Mouse (Mus musculus): ENCODE results near the gene Ncor2.

The Ncor2 gene

DNA sequence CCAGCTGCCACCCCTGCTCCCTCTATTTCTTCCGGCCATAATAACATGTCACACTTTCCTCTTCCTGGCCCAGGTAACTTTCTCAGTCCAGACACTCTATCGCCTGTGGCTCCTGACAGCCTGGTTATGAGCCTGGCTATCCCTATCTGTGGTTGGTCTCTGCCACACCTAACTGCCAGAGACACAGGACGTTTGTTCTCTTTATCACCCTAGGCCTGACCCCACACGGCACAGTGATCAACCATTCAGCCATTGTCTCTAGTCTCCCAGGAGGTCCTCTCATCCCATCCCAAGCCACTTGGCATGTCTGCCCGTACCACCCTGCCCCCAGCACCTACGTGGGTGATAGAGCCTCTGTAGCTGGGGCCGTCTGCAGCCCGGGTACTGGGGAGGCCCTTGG is 142.5 kb downstream of the Ncor2 start:
- POLR2A ChIA-PET = interaction anchor here in 1 of 4 experiments (0.6 kb wide), 1 partner anchor 433 kb away, joined by 4 read pairs; no protein-coding TSS in a partner anchor
- CTCF ChIA-PET = no interaction called here

DNA sequence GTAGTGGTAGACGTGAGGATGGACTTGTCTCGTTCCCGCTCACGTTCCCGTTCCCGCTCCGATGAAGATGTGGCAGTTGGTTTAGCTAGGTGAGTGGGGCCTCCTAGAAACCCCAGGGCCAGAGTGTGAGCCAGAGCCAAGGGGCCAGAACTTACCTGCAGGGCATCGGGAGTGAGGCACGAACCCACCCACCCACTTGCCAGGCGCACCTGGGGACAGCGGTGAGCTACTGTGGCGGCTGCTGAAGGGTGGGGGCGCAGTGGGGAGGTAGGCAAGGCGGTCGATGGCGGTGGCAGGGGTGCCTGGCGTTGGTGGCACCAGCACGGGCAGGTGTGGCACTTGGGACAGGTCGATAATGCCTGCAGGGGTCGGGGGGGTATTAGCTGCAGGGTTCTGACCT is 150.1 kb downstream of the Ncor2 start:
- POLR2A ChIA-PET = interaction anchor here in 1 of 4 experiments (1.1 to 1.5 kb wide), 2 partner anchors 13 to 17 kb away, joined by 3 to 4 read pairs; no protein-coding TSS in a partner anchor
- CTCF ChIA-PET = interaction anchor here in 2 of 4 experiments (1.0 to 1.9 kb wide), 5 partner anchors 15 to 252 kb away, joined by 3 to 9 read pairs (median 4); no protein-coding TSS in a partner anchor

DNA sequence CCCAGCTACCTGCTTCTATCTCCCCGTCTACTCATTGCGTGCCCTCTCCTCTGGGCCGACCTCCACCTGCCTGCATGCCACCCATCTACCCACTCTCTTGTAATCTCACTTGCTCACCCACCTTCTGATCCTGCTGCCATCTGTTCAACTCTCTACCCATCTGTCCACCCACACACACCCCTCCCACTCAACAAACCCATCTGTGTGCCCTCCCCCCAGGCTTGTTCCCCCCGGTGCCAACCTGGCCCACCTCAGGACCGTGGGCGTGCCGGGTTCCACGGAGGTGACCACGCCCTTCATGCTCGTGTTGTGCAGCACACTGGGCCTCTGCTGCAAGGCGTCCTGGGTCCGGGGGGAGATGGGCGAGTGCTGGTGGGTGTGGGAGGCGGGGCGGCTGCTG is 150.6 kb downstream of the Ncor2 start:
- POLR2A ChIA-PET = no interaction called here
- CTCF ChIA-PET = interaction anchor here in 1 of 4 experiments (1.0 to 1.4 kb wide), 2 partner anchors 39 to 57 kb away, joined by 3 read pairs; no protein-coding TSS in a partner anchor

DNA sequence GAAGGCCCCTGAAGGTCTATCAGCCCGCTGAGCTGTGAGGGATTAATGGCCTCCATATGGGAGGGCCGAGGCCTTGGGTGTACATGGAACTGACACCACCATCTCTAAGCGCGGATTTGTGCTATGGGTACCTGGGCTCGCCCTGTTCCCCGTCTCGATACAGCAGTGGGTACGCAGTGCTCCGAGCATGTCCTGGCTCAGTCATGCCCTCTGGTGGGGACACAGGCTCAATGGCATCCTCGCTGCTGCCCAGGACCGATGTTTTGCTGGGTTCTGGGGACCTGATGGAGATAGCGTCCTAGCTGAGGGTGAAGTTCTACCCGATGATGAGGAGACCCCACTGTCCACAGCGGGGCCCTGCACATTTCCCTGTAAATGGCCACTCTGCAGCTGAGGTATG is 155.0 kb downstream of the Ncor2 start:
- POLR2A ChIA-PET = interaction anchor here in 2 of 4 experiments (0.6 to 1.8 kb wide), 4 partner anchors 10 to 509 kb away, joined by 3 to 6 read pairs (median 4); no protein-coding TSS in a partner anchor
- CTCF ChIA-PET = interaction anchor here in 3 of 4 experiments (0.6 to 3.5 kb wide), 9 partner anchors 9 to 212 kb away, joined by 3 to 19 read pairs (median 4); partner anchors contain the start of gene Rflna (in 1 of the 3)

DNA sequence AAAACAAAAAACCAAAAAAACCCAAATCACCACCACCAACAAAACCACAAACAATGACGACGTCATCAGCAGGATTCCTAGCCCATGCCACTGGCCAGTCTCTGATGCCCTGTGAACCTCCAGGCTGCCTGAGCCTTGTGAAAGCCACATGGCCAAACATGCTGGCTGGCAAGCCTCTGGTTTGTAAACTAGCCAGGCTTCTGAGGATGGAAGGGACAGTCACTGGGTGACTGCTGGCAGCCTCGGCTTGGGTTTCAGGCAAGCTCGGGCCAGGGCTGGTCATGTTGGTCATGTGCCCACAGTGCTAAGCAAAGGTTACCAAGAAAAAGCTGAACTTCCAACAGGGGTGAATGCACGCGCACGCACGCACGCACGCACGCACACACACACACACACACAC is 157.7 kb downstream of the Ncor2 start:
- ChIA-PET CTCF (interaction anchor here in 1 of 4 experiments (0.6 to 0.7 kb wide), 3 partner anchors 40 to 124 kb away, joined by 3 to 5 read pairs (median 4); no protein-coding TSS in a partner anchor), POLR2A (interaction anchor here in 3 of 4 experiments (0.6 to 1.0 kb wide), 4 partner anchors 9 to 182 kb away, joined by 3 to 6 read pairs (median 3); no protein-coding TSS in a partner anchor)

DNA sequence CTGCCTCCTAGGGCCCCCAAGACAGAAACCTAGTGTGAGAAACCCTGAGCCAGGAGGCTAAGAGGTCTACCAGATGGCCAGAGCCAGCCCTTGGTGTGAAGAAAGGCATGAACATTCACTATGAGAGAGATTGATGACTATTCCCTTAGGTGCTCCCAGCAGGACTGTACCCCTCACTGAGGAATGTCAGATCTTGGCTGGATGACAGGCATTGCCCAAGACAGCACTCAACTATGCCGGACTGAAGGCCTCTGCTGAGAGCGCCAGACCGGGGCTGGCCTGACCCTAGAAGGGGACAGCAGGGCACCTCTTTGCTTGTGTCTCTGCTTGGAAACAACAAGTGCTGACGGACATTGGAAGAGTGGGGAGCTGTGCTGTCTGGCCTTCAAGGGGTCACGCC is 159.9 kb downstream of the Ncor2 start:
- ChIA-PET CTCF (no interaction called here), POLR2A (interaction anchor here in 1 of 4 experiments (0.9 kb wide), 1 partner anchor 106 kb away, joined by 5 read pairs; no protein-coding TSS in a partner anchor)

DNA sequence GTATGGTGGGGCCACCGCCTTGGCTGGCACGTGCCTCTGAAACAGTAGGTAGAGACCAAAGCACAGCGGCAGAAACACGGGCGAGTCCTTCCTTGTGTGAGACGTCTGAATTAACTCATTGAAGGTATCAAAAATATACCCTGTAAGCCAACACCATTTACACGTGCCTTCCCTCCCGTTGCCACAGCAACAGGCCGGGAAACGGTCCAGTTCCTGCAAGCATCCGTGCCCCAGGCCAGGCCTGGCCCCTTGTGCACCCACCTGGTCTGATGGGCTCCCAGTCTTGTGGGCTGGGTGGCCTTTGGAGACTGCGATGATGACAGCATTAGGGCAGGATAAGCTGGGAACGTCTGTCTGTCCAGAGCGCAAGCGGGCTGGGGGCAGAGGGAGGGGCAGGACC is 161.7 kb downstream of the Ncor2 start:
- CTCF ChIA-PET = no interaction called here

DNA sequence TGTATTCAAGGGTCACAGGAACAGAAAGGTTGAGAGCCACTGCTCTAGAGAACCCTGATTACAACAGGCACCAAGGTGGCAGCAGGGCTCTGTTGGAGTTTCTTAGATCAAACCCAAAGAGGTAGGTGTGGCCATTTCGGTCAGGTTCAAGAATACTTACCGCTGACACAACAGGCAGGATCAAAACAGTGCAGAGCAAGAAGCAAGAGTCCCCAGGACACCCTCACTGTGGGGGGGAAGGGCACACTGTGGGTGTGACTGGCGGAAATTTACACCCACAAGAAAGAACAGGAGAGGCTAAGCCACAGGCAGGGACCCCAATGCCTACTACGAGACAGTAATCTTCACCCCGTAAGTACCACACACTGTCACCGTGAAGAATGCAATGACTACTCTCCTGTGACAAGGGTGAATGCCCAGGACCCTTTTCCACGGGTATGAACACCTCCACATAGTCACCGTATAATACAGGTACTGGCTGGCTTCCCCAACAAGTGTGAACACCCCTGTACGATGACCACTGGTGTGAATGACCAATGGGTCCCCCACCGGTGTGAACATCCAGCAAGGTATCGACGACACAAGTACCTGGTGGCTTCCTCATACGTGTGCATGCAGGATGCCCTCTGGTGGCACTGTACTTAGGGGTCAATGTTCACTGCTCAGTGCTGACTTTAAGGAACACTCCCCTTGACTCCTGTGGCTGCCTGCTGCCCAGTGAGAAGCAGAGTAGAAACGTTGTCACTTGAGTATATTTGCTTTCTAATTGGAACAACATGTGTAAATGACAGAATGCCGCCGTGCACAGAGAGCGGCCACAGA is 162.4 kb downstream of the Ncor2 start:
- ChIA-PET CTCF (interaction anchor here in 1 of 4 experiments (2.7 kb wide), 1 partner anchor 8 kb away, joined by 19 read pairs; no protein-coding TSS in a partner anchor), POLR2A (no interaction called here)

More for the DNA sequence above, 161.7 kb downstream of the Ncor2 start:
- POLR2A ChIA-PET = interaction anchor here in 1 of 4 experiments (0.5 kb wide), 1 partner anchor 159 kb away, joined by 3 read pairs; no protein-coding TSS in a partner anchor

DNA sequence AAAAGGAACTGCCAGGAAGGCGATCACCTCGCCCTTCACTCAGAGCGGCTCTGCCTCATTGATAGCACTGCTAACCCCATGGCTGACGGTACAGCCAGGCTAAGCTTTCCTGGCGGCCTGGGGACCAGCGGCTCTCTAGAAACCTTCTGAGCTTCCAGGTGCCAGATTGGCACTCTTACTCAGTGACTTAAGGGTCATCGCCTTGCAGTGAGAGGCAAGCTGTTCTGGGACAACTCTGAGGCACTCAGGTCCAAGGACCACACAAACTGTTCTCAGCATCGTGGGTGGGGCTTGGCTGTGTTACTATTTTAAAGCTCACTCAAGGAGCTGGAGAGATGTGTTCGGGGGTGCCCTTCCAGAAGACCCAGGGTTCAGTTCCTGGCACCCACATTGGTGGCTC is 163.4 kb downstream of the Ncor2 start:
- CTCF ChIA-PET = interaction anchor here in 3 of 4 experiments (0.6 to 3.2 kb wide), 20 partner anchors 9 to 1821 kb away, joined by 3 to 27 read pairs (median 10); partner anchors contain the start of gene Rflna (in 1 of the 3)

DNA sequence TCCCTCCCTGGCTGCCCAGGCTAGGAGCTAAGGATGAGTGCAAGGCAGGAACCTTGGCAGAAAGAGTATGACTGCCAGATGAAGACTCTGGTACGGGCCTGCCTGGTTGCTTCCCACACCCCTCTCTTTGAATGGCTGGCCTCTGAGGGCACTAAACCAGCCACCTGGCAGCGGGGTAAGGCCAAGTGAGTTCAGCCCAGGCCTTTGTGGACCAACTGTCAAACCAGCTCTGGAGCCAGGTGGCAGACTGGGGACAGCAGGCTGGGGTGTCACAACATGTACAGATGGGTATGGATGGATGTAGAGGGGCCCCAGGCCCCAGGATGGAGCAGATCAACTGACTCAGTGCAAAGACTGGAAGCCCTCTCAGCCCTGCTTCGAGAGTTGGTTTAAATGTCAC is 164.0 kb downstream of the Ncor2 start:
- CTCF ChIA-PET = interaction anchor here (0.6 to 3.6 kb wide), 88 partner anchors 9 to 507 kb away, joined by 3 to 27 read pairs (median 5); partner anchors contain the start of genes Rflna (in 2 of the 4) and Ncor2 (in 1 of the 4)
- POLR2A ChIA-PET = interaction anchor here in 3 of 4 experiments (0.6 to 3.9 kb wide), 12 partner anchors 9 to 568 kb away, joined by 3 to 19 read pairs (median 4); partner anchors contain the start of gene Rflna (in 3 of the 3)

More for the DNA sequence above, 163.4 kb downstream of the Ncor2 start:
- POLR2A ChIA-PET = interaction anchor here in 1 of 4 experiments (0.6 to 1.5 kb wide), 3 partner anchors 102 to 568 kb away, joined by 3 to 4 read pairs (median 4); no protein-coding TSS in a partner anchor

DNA sequence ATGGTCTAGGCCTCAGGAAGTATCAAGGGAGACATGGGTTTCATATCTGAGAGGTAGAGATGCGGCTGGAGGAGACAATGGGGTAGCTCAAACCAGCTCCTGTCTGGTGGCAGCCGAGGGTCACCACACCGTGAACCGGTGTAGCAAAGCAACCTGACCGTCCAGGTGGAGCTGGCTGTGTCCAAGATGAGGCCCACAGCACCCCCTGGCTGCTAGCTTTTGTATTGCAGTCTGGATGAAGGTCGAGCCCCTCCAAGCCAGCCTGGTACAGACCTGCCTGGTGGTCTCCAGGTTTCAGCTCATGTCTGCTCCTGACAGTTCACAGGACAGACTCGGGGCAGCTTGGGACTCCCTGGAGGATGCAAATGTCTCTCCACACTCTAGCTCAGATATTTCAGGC is 164.5 kb downstream of the Ncor2 start:
- CTCF ChIA-PET = interaction anchor here (0.5 to 3.6 kb wide), 115 partner anchors 8 to 416 kb away, joined by 3 to 27 read pairs (median 4); partner anchors contain the start of genes Rflna (in 2 of the 4) and Ncor2 (in 1 of the 4)
- POLR2A ChIA-PET = interaction anchor here (0.6 to 3.9 kb wide), 14 partner anchors 9 to 253 kb away, joined by 3 to 19 read pairs (median 3); partner anchors contain the start of gene Rflna (in 4 of the 4)

DNA sequence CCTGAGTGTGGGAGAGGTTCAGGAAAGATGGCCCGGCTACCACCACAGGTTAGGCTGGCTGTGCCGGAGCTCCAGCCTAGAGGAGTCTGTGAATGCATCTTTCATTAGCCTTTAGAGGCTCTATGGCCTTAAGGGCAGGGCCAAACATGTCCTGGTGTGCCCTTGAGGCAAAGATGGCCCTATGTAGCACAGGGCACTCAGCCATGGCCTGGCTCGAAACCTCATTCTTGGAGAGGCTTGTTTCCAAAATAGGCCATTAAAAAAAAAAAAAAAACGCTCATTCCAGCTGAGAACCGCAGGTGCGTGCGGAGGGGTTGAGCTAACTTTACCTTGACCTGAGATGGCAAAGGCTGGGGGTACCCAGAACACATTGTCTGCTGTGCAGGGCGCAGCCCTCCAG is 167.4 kb downstream of the Ncor2 start:
- CTCF ChIA-PET = interaction anchor here in 3 of 4 experiments (0.7 to 3.6 kb wide), 10 partner anchors 8 to 259 kb away, joined by 3 to 20 read pairs (median 6); partner anchors contain the start of gene Rflna (in 1 of the 3)

DNA sequence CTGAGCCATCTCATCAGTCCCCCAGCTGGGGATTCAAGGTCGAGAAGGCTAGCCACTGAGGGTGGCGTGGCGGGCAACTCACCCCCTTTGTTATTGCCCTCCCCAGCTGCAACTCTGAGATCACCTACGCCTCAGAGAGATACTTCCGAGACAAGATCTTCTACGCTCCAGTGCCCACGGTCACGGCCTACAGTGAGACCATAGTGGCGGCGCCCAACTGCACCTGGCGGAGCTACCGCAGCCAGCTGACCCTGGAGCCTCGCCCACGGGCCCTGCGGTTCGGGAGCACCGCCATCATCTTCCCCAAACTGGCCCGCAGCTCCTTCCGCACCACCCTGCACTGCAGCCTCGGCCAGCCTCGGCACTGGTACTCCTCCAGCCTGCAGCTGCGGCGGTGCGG is 167.9 kb downstream of the Ncor2 start:
- POLR2A ChIA-PET = interaction anchor here in 3 of 4 experiments (0.6 to 3.9 kb wide), 7 partner anchors 8 to 255 kb away, joined by 3 to 19 read pairs (median 3); partner anchors contain the start of gene Rflna (in 1 of the 3)
- CTCF ChIA-PET = interaction anchor here in 2 of 4 experiments (1.0 to 2.2 kb wide), 8 partner anchors 8 to 260 kb away, joined by 3 to 8 read pairs (median 5); partner anchors contain the start of gene Rflna (in 1 of the 2)

More for the DNA sequence above, 167.4 kb downstream of the Ncor2 start:
- POLR2A ChIA-PET = interaction anchor here (0.7 to 3.9 kb wide), 9 partner anchors 9 to 255 kb away, joined by 3 to 19 read pairs (median 3); partner anchors contain the start of gene Rflna (in 1 of the 4)

DNA sequence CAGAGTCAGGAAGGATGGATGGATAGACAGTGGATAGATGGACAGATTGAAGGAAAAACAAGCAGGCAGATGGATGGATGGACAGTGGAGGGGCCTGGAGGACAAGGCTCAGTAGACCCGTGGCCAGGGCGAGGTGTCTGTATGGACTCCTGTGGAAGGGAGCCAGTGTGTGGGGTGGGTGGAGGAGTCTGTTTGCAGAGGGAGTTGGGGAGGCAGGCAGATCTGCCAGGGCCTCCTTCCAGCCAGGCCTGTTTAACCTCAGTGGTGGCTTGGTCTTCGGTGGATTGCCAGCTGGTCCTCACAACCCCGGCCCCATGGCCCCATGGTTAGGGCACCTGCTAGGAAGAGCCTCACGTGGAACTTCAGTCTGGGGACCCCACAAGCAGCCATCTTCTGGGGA is 172.1 kb downstream of the Ncor2 start:
- POLR2A ChIA-PET = interaction anchor here in 1 of 4 experiments (0.6 kb wide), 1 partner anchor 54 kb away, joined by 3 read pairs; no protein-coding TSS in a partner anchor
- CTCF ChIA-PET = interaction anchor here in 2 of 4 experiments (1.0 to 1.9 kb wide), 2 partner anchors 8 to 107 kb away, joined by 3 to 5 read pairs; no protein-coding TSS in a partner anchor

DNA sequence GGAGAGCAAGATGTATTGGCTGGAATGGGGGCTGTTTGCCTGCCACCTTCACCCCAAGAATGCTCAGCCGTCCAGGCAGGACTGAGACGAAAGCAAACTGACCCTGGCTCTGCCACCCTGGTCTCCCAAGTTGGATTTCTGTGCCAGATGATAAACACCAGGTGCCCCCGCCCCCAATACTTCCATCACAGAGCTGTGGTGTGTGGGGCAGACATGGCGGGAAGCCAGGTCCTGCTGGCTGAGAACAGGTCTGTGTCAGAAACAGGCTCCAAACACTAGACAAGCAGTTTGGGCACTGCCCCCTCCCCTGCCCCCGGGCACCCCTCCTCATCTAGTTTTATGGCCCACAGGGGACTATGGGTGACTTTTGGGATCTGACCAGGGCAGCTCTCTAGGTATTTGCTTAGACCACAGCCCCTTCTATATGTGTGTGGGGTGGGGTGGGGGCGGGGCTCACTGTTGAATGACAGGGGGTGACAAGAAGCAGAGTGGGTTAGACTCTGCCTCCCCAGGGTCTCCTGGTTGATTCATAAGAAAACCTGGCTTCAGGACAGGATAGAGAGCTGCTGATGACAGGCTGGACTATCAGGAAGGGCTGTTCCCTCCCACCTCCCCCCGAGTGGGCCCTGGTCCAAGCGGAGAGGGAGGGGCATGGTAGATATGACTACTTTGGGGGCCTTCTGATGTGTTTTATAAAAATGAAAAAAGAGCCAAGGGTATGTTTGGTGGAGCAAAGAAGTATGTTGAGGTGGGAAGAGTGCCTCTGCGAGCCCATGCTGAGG is 173.0 kb downstream of the Ncor2 start:
- ChIA-PET CTCF (interaction anchor here in 3 of 4 experiments (0.6 to 1.9 kb wide), 8 partner anchors 8 to 248 kb away, joined by 3 to 5 read pairs (median 4); no protein-coding TSS in a partner anchor), POLR2A (interaction anchor here in 1 of 4 experiments (0.6 kb wide), 1 partner anchor 54 kb away, joined by 3 read pairs; no protein-coding TSS in a partner anchor)

DNA sequence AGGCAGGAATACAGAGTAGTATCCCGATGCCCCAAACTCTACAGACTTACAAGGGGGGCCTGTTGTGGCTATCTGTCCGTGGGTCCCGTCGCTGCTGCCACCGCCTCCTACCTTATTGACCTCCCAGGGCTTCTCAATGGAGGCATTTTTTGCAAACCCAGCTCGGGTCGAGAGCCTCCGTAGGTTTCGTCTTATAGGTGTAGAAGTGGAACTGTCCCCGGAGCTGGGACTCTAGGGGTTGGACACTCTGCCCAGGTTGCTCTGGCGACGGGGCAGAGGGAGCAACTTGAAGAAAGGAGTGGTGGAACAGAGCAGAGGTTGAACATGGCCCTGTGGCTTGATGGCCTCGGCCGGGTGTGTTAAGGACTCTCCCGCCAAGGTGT is 175.2 kb downstream of the Ncor2 start:
- CTCF ChIA-PET = interaction anchor here in 3 of 4 experiments (1.0 to 2.2 kb wide), 13 partner anchors 8 to 369 kb away, joined by 3 to 12 read pairs (median 4); no protein-coding TSS in a partner anchor
- POLR2A ChIA-PET = interaction anchor here in 3 of 4 experiments (0.7 to 3.5 kb wide), 5 partner anchors 9 to 489 kb away, joined by 3 to 19 read pairs (median 3); no protein-coding TSS in a partner anchor
